Mouse (Mus musculus) midbrain, embryonic 14.5 days (tissue): ENCODE data around the gene Retreg1. TPM values are rescaled to one million over a fixed set of nuclear protein-coding genes. Genes with fewer than 3 reads are reported as not detected.
A peak's percentile ranks its signal among the peaks of the same experiment; 100 is the strongest.

ENCODE experiments used
- ATAC-seq: fragments of 200-750 bp; cut with Nextera tagmentation; 2 replicates; pipeline ENCODE4 v1.8.0; 2017; ENCODE audit warnings: moderate number of reproducible peaks, moderate library complexity; ENCODE audit not compliant: low FRiP score, low TSS enrichment
- DNase-seq: peaks from one replicate; pipeline ENCODE4 v3.0.0-alpha.2; 2015
- H3K27ac ChIP-seq: fragments of 300-500 bp; sonication (generic); replicated peaks from 2 replicates; pipeline ENCODE4 v1.5.1; 2014; ENCODE audit warnings: mild to moderate bottlenecking, low read depth, low read length, moderate library complexity
- H3K27me3 ChIP-seq: fragments of 300-500 bp; sonication (generic); 2 replicates; pipeline ENCODE4 v1.6.1; 2014; ENCODE audit warnings: low read length, control low read depth, mixed read lengths; ENCODE audit not compliant: control insufficient read depth, insufficient read depth
- H3K36me3 ChIP-seq: fragments of 300-500 bp; sonication (generic); 2 replicates; pipeline ENCODE4 v1.6.1; 2014; ENCODE audit warnings: low read length, control low read depth; ENCODE audit not compliant: control insufficient read depth, insufficient read depth
- H3K4me1 ChIP-seq: fragments of 300-500 bp; sonication (generic); 2 replicates; pipeline ENCODE4 v1.6.1; 2014; ENCODE audit warnings: mild to moderate bottlenecking, antibody characterized with exemption, low read length, control low read depth; ENCODE audit not compliant: control insufficient read depth, insufficient read depth
- H3K4me2 ChIP-seq: fragments of 300-500 bp; sonication (generic); 2 replicates; pipeline ENCODE4 v1.6.1; 2014; ENCODE audit warnings: mild to moderate bottlenecking, low read length, moderate library complexity
- H3K4me3 ChIP-seq: fragments of 300-500 bp; sonication (generic); replicated peaks from 2 replicates; pipeline ENCODE4 v1.5.1; 2014; ENCODE audit warnings: low read depth, low read length
- H3K9ac ChIP-seq: fragments of 300-500 bp; sonication (generic); replicated peaks from 2 replicates; pipeline ENCODE4 v1.6.1; 2014; ENCODE audit warnings: mild to moderate bottlenecking, low read length, moderate library complexity
- H3K9me3 ChIP-seq: fragments of 300-500 bp; sonication (generic); 2 replicates; pipeline ENCODE4 v1.6.1; 2016; ENCODE audit warnings: low read length, control low read depth, mixed read lengths; ENCODE audit not compliant: control insufficient read depth
- WGBS: fragments of 180-500 bp; shearing (Covaris S2); extraction: QIAGEN DNeasy Blood & Tissue Kit; methylation state at CpG from one replicate; pipeline ENCODE4 v1.1.7; 2014; 5-methylcytosine and 5-hydroxymethylcytosine counted together
- polyA plus RNA-seq: library from polyadenylated mRNA; unstranded; fragments of >200 nt; fragmentation: Nextera tagmentation; extraction: Ambion mirVana; gene quantifications from 2 replicates; pipeline ENCODE4 v1.2.1, GENCODE M21; 2014

The Retreg1 gene
- polyA plus RNA-seq, 1 experiment from 2014 or later: 13.6 TPM

DNA sequence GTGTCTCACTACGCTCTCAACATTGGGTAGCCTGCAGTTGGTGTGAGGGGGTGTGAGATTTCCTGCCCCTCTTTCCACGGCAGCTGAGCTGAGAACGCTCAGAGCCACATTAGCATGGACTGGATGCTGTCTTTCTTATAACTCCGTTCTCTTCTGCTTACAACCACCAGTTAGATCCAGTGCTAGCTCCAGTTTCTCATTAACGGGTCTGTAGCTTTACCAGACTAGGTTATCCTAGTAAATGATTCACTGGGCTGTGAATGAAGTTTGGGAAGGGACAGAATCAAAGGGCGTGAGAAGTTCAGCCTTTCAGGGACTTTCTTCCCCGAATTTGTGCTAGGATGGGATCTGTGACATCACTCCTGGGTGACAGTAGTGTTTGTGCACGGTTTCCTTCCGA lies 70.7 kb downstream of the Retreg1 start:
- Histone ChIP-seq H3K4me1 (peaks cover 7% of the 10 kb centered on the region), H3K4me2 (no peak overlapping the region), H3K27me3 (no peaks in the 10 kb centered on the region), H3K36me3 (no peaks in the 10 kb centered on the region), H3K27ac (no peak overlapping the region), H3K9ac (no peak overlapping the region), H3K4me3 (no peak overlapping the region), H3K9me3 (no peaks in the 10 kb centered on the region)
- no peak for DNase-seq
- 91% methylated on average over 9 of the region's 9 CpGs for WGBS
- ATAC-seq: no peak

GRCm38 (mm10) chr15:25914160-25914559 lies 71.2 kb downstream of the Retreg1 start:
- Histone ChIP-seq H3K9me3 (no peaks in the 10 kb centered on the region), H3K36me3 (no peaks in the 10 kb centered on the region), H3K4me2 (no peak overlapping the region), H3K4me1 (peaks cover 7% of the 10 kb centered on the region), H3K4me3 (no peak overlapping the region), H3K27me3 (no peaks in the 10 kb centered on the region), H3K9ac (no peak overlapping the region), H3K27ac (no peak overlapping the region)
- 96% methylated on average over 4 of the region's 4 CpGs for WGBS
- no peak for ATAC-seq
- no peak for DNase-seq

DNA sequence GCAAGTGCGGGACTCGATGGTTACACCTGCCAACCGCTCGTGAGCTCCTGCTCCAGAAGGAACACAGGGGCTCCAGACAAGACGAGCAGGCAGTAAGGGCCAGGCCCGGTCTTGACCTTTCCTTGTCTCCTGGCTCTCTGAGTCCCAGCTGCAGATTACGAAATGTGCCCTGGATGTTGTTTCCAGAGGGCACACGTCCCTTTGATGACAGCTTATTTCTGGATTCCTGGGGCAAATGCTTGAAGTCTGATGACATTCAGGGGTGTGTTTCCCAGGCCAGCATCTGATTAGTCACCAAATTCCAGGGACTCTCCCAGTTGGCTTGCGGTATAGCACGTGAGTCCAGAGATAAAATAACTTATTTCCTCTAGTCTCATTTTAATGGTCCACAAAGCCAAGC lies 72.0 kb downstream of the Retreg1 start:
- DNase-seq (no peak), ATAC-seq (no peak)
- Histone ChIP-seq H3K4me1 (peaks cover 7% of the 10 kb centered on the region), H3K36me3 (no peaks in the 10 kb centered on the region), H3K4me2 (no peak overlapping the region), H3K9ac (no peak overlapping the region), H3K9me3 (no peaks in the 10 kb centered on the region), H3K27me3 (no peaks in the 10 kb centered on the region), H3K27ac (no peak overlapping the region), H3K4me3 (no peak overlapping the region)
- WGBS: 52% methylated on average over 10 of the region's 10 CpGs

- no peak overlapping the region for H3K4me3 ChIP-seq
- peak overlapping the region; percentile 4; the same call in 1 of the 2 replicates for H3K9ac ChIP-seq
- no peaks in the 10 kb centered on the region for H3K9me3 ChIP-seq
- WGBS: 31% methylated on average over 11 of the region's 11 CpGs
- 0 out of 2 replicates have a peak overlapping the region, but pooled peaks have one; percentile 13 for H3K27ac ChIP-seq
- DNase-seq: peak; percentile 43
- H3K4me1 ChIP-seq: peaks cover under 1% of the 10 kb centered on the region
- no peaks in the 10 kb centered on the region for H3K36me3 ChIP-seq
- ATAC-seq: peak; percentile 42; the same call in 1 of the 2 replicates
- no peak overlapping the region for H3K4me2 ChIP-seq
- H3K27me3 ChIP-seq: no peaks in the 10 kb centered on the region
These were observed 72.7 kb downstream of the Retreg1 start for GRCm38 (mm10) chr15:25915574-25916205.

DNA sequence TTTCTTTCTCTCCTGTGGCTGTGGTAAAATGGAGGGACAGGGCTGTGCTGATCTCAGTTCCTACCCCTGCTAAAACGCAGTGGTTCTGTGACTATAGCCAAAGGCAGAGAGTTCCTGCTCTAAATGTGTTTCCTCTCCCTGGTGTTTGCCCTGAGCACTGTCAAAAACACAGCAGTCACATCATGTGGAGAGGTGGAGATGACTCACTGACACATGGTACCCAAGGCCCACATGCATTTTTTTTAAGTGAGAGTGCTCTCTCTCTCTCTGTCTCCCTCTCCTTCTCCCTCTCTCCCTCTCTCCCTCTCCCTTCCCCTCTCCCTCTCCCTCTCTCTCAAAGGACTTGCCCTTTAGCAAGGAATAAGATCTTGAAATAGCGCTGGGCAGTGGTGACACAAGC lies 73.3 kb downstream of the Retreg1 start:
- H3K4me2 ChIP-seq: no peak overlapping the region
- no peak for ATAC-seq
- no peaks in the 10 kb centered on the region for H3K4me1 ChIP-seq
- no peak for DNase-seq
- no peak overlapping the region for H3K4me3 ChIP-seq
- no peaks in the 10 kb centered on the region for H3K27me3 ChIP-seq
- H3K27ac ChIP-seq: 0 out of 2 replicates have a peak overlapping the region, but pooled peaks have one; percentile 13
- no peaks in the 10 kb centered on the region for H3K36me3 ChIP-seq
- H3K9me3 ChIP-seq: no peaks in the 10 kb centered on the region
- no peak overlapping the region for H3K9ac ChIP-seq
- WGBS: 60% methylated on average over 2 of the region's 2 CpGs

- 92% methylated on average over 7 of the region's 7 CpGs for WGBS
- Histone ChIP-seq H3K4me2 (no peak overlapping the region), H3K27ac (no peak overlapping the region), H3K4me3 (no peak overlapping the region), H3K27me3 (no peaks in the 10 kb centered on the region), H3K36me3 (no peaks in the 10 kb centered on the region), H3K9me3 (no peaks in the 10 kb centered on the region), H3K4me1 (no peaks in the 10 kb centered on the region), H3K9ac (no peak overlapping the region)
- DNase-seq: no peak
- ATAC-seq: no peak
These were observed 75.7 kb downstream of the Retreg1 start for GRCm38 (mm10) chr15:25918641-25919040.

DNA sequence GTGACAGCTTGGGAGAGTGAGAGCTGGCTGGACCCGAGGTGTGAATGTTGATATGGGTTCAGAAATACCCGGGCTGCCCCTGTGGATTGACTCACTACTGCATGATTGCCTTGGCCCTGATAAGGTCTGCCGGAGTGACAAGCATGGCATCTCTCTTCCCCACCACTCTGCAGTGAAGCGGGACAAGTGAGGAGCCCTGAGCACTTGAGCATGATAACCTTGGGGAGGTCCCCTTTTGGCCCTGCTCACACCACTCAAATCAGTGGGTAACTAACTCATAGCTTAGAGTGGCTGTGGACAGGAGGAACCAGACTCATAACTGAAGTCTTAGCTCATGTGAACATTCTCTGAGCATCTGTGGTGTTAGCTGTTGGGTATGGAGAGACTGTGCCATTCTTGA lies 77.0 kb downstream of the Retreg1 start:
- Histone ChIP-seq H3K27ac (no peak overlapping the region), H3K36me3 (no peaks in the 10 kb centered on the region), H3K9me3 (no peaks in the 10 kb centered on the region), H3K4me2 (no peak overlapping the region), H3K4me3 (no peak overlapping the region), H3K27me3 (no peaks in the 10 kb centered on the region), H3K9ac (no peak overlapping the region), H3K4me1 (no peaks in the 10 kb centered on the region)
- no peak for ATAC-seq
- no peak for DNase-seq
- WGBS: 80% methylated on average over 4 of the region's 4 CpGs

DNA sequence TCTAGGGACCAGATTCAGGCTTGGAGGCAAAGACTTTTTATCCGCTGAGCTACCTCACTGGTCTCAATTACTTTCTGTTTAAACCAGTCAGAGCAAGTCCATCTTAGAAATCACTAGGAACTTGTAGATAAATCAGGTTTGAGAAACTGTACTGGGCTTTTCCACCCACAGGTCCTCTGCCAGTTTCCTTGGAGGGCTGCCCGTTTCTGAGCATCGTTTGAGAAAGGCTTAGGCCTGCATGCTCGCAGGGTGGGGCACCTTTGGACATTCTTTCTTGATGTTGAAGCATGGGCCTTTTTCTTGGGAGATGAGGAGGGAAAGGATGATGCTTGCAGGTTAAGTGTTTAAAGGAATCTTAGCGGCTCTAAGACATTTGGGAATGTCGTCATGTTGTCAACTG lies 77.9 kb downstream of the Retreg1 start:
- Histone ChIP-seq H3K27me3 (no peaks in the 10 kb centered on the region), H3K9me3 (no peaks in the 10 kb centered on the region), H3K4me3 (no peak overlapping the region), H3K36me3 (no peaks in the 10 kb centered on the region), H3K4me2 (no peak overlapping the region), H3K9ac (no peak overlapping the region), H3K27ac (no peak overlapping the region), H3K4me1 (no peaks in the 10 kb centered on the region)
- ATAC-seq (no peak), DNase-seq (no peak)
- 94% methylated on average over 6 of the region's 6 CpGs for WGBS

GRCm38 (mm10) chr15:25922007-25922406 lies 79.0 kb downstream of the Retreg1 start:
- H3K9me3 ChIP-seq: no peaks in the 10 kb centered on the region
- no peak overlapping the region for H3K9ac ChIP-seq
- H3K4me2 ChIP-seq: no peak overlapping the region
- ATAC-seq (no peak; the same call in 1 of the 2 replicates), DNase-seq (no peak)
- 78% methylated on average over 2 of the region's 2 CpGs for WGBS
- H3K36me3 ChIP-seq: no peaks in the 10 kb centered on the region
- H3K4me3 ChIP-seq: no peak overlapping the region
- no peak overlapping the region for H3K27ac ChIP-seq
- H3K27me3 ChIP-seq: no peaks in the 10 kb centered on the region
- H3K4me1 ChIP-seq: no peaks in the 10 kb centered on the region
